ENCODE assay signal across 12 mouse cellular contexts in genomic region chr4:134132117-134132516, GRCm38 (mm10).
"Had no signal": no experiment of that assay in that cellular context is flagged by ENCODE, and none has a peak within 500 bp of the region (broad histone marks: within the 10 kb centered on the region; RNA-seq: fewer than 3 reads in every experiment).

No protein-coding gene starts in this region.

- H3K4me3 ChIP-seq: limb, embryonic 12.5 days; midbrain, embryonic 13.5 days; neural tube, embryonic 15.5 days had no signal

- H3K27ac ChIP-seq: limb, embryonic 12.5 days; liver, embryonic 14.5 days; midbrain, embryonic 13.5 days; neural tube, embryonic 15.5 days had no signal

- H3K4me2 ChIP-seq: limb, embryonic 12.5 days; midbrain, embryonic 13.5 days; neural tube, embryonic 15.5 days had no signal

- DNase-seq: kidney, adult 11 months; kidney, adult 9 months; kidney, postnatal 14 days; liver; lung, adult 18-20 months; lung, postnatal 36 days; thymus, adult 2 months; thymus, postnatal 25 days had no signal

- H3K9ac ChIP-seq: limb, embryonic 12.5 days; liver, embryonic 14.5 days; midbrain, embryonic 13.5 days; neural tube, embryonic 15.5 days had no signal

- H3K9me3 ChIP-seq: limb, embryonic 12.5 days; midbrain, embryonic 13.5 days; neural tube, embryonic 15.5 days had no signal

- H3K27me3 ChIP-seq: limb, embryonic 12.5 days; midbrain, embryonic 13.5 days; neural tube, embryonic 15.5 days had no signal

- ATAC-seq: midbrain, embryonic 13.5 days had no signal
